Mouse (Mus musculus) CH12.LX (cell line): ENCODE results near the gene Iqgap3.

Experiments used
- CTCF ChIP-seq, 2 experiments: IDR thresholded peaks in 1 of 2; conservative IDR thresholded peaks in 1 of 2; 2 replicates each; pipeline ENCODE4 v1.5.1; 2011 to 2012; ENCODE audit warnings: low read depth in 2 of 2, low read length in 2 of 2, improper control_type of control experiment in 1 of 2, inconsistent platforms in 1 of 2, mild to moderate bottlenecking in 1 of 2, moderate library complexity in 1 of 2
- E2F4 ChIP-seq: IDR thresholded peaks from 2 replicates; pipeline ENCODE4 v1.6.1; 2011; ENCODE audit warnings: low read depth, low read length, improper control_type of control experiment; ENCODE audit not compliant: insufficient replicate concordance
- EP300 ChIP-seq: IDR thresholded peaks from 2 replicates; pipeline ENCODE4 v1.6.1; 2011; ENCODE audit warnings: low read length, improper control_type of control experiment
- MXI1 ChIP-seq: IDR thresholded peaks from 2 replicates; pipeline ENCODE4 v1.6.1; 2011; ENCODE audit warnings: mild to moderate bottlenecking, low read depth, low read length, improper control_type of control experiment
- MYC ChIP-seq: IDR thresholded peaks from 2 replicates; pipeline ENCODE4 v1.6.1; 2011; ENCODE audit warnings: low read depth, mild to moderate bottlenecking, improper control_type of control experiment, low read length
- PAX5 ChIP-seq: IDR thresholded peaks from 2 replicates; pipeline ENCODE4 v1.6.1; 2012; ENCODE audit warnings: low read length, inconsistent platforms, mixed read lengths
- POLR2A ChIP-seq: IDR thresholded peaks from 2 replicates; pipeline ENCODE4 v1.6.1; 2011; ENCODE audit warnings: low read depth, mild to moderate bottlenecking, improper control_type of control experiment, low read length
- SIN3A ChIP-seq: IDR thresholded peaks from 2 replicates; pipeline ENCODE4 v1.6.1; 2012; ENCODE audit warnings: low read length, improper control_type of control experiment, inconsistent platforms

DNA sequence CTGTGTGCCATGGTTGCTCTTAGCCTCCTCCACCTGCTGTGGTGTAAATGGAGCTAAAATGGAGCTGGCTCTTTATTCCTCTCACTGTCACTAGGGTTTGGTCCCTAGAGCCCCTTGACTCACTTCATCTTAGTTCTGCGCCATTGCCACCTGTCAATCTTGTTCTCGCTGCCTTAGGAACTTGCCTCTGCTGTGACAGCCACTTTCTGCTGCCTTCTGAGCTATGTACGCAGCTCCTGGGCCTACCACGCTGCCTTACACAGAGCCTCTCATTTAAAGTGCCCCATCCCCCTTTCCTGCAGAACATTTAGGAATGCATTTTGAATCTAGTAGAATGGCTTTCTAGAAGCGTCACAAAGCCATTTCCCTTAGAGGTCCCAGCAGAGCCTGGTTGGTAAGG, 12.4 kb downstream of the Iqgap3 start:
- TF ChIP-seq SIN3A (no peak), PAX5 (no peak), POLR2A (no peak), CTCF (conservative IDR thresholded peaks at IDR 0.05 in 1 of 2, IDR thresholded peaks at IDR 0.05 in 1 of 2; ENCODE audit: low read depth in 2 of 2, low read length in 2 of 2) (no peak), EP300 (no peak), E2F4 (no peak), MXI1 (no peak), MYC (no peak)
